22 mouse cellular contexts compared by ENCODE assay signal in genomic region chr1:51152856-51153255, GRCm38 (mm10).
DNase-seq lines count a peak whose midpoint lies in the region; ATAC-seq lines count a peak whose summit lies in the region.
"Had no signal": no experiment of that assay in that cellular context is flagged by ENCODE, and none has a peak within 500 bp of the region (broad histone marks: within the 10 kb centered on the region; RNA-seq: fewer than 3 reads in every experiment).

No protein-coding gene starts in this region.

- peak overlapping the region; percentile 62 for H3K27ac ChIP-seq in heart, embryonic 16.5 days (ENCODE audit: low read length)
- H3K27ac ChIP-seq: embryonic facial prominence, embryonic 13.5 days; midbrain, embryonic 15.5 days had no signal

- WGBS in heart, embryonic 16.5 days, result 27% methylated on average over 5 of the region's 5 CpGs

- H3K4me3 ChIP-seq in heart, embryonic 16.5 days (ENCODE audit: low read length), result no peak overlapping the region
- H3K4me3 ChIP-seq: embryonic facial prominence, embryonic 13.5 days; megakaryocyte, embryonic 14.5 days; midbrain, embryonic 15.5 days; myocyte had no signal

- no peak overlapping the region for H3K9ac ChIP-seq in heart, embryonic 16.5 days (ENCODE audit: low read length)
- H3K9ac ChIP-seq: embryonic facial prominence, embryonic 13.5 days; midbrain, embryonic 15.5 days had no signal

- peak overlapping the region; percentile 23; the same call in 1 of the 2 replicates for H3K4me2 ChIP-seq in heart, embryonic 16.5 days (ENCODE audit: low read depth, low read length)
- H3K4me2 ChIP-seq: embryonic facial prominence, embryonic 13.5 days; midbrain, embryonic 15.5 days had no signal

- peaks cover 21% of the 10 kb centered on the region for H3K4me1 ChIP-seq in heart, embryonic 16.5 days (ENCODE audit: control insufficient read depth, insufficient read depth, low read length)
- H3K4me1 ChIP-seq: embryonic facial prominence, embryonic 13.5 days; midbrain, embryonic 15.5 days had no signal

- H3K27me3 ChIP-seq in heart, embryonic 16.5 days (ENCODE audit: control insufficient read depth, insufficient read depth, low read length), result no peaks in the 10 kb centered on the region
- H3K27me3 ChIP-seq: embryonic facial prominence, embryonic 13.5 days; megakaryocyte, embryonic 14.5 days; midbrain, embryonic 15.5 days; Patski had no signal

- H3K36me3 ChIP-seq in heart, embryonic 16.5 days (ENCODE audit: control insufficient read depth, insufficient read depth), result no peaks in the 10 kb centered on the region
- H3K36me3 ChIP-seq: embryonic facial prominence, embryonic 13.5 days; midbrain, embryonic 15.5 days had no signal

- peak; percentile 18 for DNase-seq in adrenal gland, postnatal 10 days
- no peak for DNase-seq in adrenal gland, postnatal 36 days
- peak; percentile 7 for DNase-seq in gastrocnemius, postnatal 25 days
- DNase-seq in gastrocnemius, adult 8-10 months (ENCODE audit: low spot score in 2 of 2), result no peak
- DNase-seq in heart, adult 8-10 months (ENCODE audit: low spot score), result no peak
- DNase-seq in Muller cell, postnatal 12 days (ENCODE audit: inconsistent ontology term), result peak; percentile 25
- DNase-seq: cerebellum, adult 18-20 months; cerebellum, postnatal 25 days; kidney, postnatal 10 days; right cerebral cortex, postnatal 14 days; thymus, postnatal 36 days had no signal

- no peaks in the 10 kb centered on the region for H3K9me3 ChIP-seq in heart, embryonic 16.5 days (replicated peaks; ENCODE audit: control insufficient read depth, low read length)
- H3K9me3 ChIP-seq: embryonic facial prominence, embryonic 13.5 days; megakaryocyte, embryonic 14.5 days; midbrain, embryonic 15.5 days had no signal

- no peak for ATAC-seq in heart, embryonic 16.5 days (replicated peaks; ENCODE audit: extremely low read depth, insufficient read depth, low FRiP score)
- no peak for ATAC-seq in megakaryocyte, adult 5-6 weeks (ENCODE audit: poor library complexity, severe bottlenecking)
- ATAC-seq: forebrain, embryonic 16.5 days; hindbrain, embryonic 16.5 days; intestine, embryonic 16.5 days; lung, postnatal 0 days; midbrain, embryonic 15.5 days had no signal

Comparison
In these comparisons a context has a peak if more than half of its experiments do, and no peak if none do; other contexts are left out.
1. DNase-seq: peak in adrenal gland, postnatal 10 days (single experiment), gastrocnemius, postnatal 25 days (single experiment) and Muller cell, postnatal 12 days (single experiment); none in adrenal gland, postnatal 36 days (0 of 2), gastrocnemius, adult 8-10 months (0 of 2) and heart, adult 8-10 months (single experiment).